Mouse (Mus musculus): ENCODE measurements around the gene Med18.
"Not testable (repeated sequence)": the region's sequence is repeated elsewhere in the genome, so short reads cannot be mapped to it uniquely, and the experiment has no call there.

Med18 gene

DNA sequence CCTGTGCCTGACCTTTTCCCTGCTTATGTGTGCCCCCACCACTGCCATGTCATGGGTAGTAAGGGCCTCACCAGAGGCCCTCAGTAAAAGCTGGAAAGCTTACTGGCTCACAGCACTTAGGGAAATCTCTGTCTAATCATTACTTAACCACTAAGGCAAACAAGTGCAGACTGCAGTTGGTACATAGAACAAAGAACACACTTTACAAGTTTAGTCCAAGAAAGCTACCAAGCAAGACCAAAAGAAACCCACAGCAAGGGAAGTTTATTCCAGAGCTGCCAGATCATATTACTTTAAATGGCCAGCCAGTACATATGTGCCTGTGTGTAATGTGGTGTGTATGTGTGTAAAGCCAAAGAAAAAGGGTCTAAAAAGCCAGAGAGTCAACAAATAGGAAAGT is 47.8 kb downstream of the Med18 start:
- DNase-seq: no peak

- DNase-seq: not testable (repeated sequence)
These were observed 50.5 kb downstream of the Med18 start for GRCm38 (mm10) chr4:132413257-132413656.

- DNase-seq: peak; percentile 51
These were observed 52.2 kb downstream of the Med18 start for GRCm38 (mm10) chr4:132411322-132412094.

DNA sequence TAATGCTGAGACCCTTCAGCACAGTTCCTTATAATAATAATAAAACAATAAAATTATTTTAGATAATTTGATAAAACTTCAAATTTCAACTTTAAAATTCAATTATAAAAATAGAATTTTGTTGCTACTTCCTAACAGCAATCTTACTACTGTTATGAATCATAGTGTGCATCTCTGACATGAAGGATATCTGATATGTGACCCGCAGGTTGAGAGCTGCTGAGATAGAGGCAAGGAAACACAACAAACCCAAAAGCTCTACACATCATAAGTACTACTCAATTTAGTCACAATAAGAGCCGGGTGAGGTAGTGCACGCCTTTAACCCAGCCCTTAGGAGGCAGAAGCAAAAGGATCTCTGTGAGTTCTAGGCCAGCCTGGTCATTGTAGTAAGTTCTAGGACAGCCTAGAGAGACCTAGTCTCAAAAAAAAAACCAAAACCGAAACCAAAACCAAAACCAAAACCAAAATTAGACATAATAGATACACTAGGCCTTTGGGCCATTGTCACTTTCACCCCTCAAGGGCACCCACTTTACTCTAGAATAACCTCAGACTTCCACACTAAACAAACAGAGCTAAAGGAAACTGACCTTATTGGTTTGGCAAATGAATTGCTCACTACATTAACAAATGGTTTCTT is 54.0 kb downstream of the Med18 start:
- no peak for DNase-seq

All from thymus, postnatal 14 days (tissue).